Mouse (Mus musculus) kidney, postnatal 14 days (tissue): Measurements from ENCODE around the gene Creb5.

Experiments
- DNase-seq: peaks from one replicate; pipeline ENCODE4 v3.0.0; 2022; ENCODE audit warnings: mixed read lengths

Creb5 gene

DNA sequence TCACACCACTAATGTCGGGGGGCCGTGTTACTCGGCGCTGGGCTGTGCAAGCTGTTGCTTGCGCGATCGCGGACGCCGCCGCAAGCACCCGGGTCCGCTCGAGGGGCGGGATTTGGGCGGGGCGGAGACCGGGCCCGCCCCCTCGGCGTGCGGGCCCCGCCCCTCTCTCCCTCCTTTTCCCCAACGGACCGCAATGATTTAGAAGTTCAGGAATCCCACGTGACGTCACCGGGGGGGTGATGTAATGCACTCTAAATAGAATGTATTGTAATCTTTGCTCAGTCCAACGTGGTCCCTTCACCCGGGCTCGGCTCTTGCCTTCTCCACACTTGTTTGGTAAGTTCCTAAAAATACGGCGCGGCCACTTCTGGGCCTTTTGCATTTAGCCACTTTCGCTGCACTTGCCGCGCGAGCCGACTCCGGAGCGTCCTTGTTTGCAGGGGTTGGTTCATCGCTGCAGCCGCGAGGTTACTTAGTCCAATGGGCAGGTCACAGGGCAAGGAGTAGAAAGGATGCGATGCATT, at the start of gene Creb5:
Gene Creb5 (plus strand): TSS at position 233 of the 524 bp plus-strand sequence.
- DNase-seq = peak; percentile 87

DNA sequence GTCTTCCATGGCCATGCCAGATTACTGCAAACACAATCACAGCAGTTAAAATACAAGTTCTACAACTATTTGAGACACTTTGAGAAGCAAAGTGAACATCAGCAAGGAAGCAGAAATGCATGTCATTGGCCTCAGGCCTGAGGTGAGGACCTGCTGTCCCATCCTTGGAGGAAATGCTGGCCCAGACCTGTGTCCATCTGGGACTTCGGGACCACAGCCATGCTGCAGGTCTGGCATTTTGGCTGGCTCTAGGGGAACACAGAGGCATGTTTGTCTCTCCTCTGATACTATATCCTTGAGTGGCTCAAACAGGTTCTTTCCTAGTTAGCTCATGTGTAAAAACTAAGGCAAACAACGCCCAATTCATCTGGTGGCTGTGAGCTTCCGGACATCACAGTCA, 27.2 kb upstream of the Creb5 start:
- DNase-seq = no peak

DNA sequence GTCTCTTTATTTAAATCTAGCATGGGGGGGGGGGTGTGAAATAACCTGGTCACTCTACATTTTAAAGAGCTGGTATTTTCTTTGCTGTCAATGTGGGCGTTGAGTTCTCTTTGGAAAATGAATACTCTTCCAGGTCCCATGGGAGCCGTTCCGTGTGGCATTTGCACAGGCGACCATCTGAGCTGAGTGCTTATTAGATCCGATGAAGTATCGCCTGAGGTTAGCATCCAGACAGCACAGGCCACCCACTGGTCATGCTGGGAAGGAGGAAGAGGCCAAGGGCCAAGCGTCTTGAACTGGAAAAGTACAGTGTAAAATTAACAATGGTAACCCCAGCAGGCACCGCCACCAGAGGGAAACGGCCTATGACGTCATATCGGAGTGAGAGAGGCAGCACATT, 24.7 kb upstream of the Creb5 start:
- DNase-seq = no peak

DNA sequence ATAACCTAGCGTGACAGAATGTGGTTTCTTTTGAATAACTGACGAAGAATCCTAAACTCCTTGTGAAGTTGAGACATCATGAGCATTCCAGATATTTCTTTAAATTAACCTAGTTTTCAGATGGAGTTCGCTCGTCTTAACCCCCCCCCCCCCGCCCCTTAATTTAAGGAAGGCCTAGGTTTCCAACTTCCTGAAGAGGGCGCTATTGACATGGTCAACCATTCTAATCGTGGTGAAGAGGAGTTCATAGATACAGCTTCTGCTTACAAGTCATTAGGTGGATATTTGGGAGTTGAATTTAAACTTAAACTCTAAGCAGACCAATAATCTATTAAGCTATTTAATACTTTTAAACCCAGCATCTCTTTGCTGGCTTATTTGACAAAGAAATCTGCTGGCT, 20.0 kb upstream of the Creb5 start:
- DNase-seq = no peak

DNA sequence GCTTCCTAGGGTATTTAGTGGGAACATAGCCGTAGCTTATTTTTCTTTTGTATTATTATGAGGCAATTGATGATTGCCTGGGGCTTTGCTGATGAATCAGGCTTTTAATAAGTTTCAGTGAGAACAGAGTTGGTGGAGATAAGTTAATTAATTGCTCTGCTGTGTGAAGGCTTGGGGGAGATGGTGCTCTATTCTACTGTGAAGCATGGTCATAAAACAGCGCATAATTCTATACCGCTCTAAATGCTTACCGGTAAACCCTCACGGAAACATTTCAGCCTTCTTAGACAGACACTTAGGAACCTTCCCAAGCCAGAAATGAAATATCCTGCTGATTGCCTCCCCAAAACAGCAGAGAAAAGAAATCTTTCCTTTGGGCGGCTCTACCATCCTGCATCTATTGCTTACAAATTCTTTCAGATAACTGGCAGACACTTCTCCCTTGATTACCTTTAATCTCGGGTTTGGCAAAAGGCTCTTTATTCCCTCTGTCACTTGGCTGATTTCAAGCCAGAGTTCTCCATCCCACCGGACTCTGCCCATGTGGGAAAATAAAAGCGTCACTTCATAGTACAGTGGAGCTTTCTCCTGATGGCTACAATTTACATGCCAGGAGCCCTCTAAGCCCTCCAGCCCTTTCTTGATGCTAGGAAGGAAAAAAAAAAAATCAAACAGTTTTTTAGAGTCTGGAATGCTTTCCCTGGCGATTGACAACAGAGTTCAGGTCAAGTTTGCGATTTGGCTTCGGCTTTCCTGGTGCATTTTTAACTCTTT, 19.2 kb upstream of the Creb5 start:
- DNase-seq = no peak

DNA sequence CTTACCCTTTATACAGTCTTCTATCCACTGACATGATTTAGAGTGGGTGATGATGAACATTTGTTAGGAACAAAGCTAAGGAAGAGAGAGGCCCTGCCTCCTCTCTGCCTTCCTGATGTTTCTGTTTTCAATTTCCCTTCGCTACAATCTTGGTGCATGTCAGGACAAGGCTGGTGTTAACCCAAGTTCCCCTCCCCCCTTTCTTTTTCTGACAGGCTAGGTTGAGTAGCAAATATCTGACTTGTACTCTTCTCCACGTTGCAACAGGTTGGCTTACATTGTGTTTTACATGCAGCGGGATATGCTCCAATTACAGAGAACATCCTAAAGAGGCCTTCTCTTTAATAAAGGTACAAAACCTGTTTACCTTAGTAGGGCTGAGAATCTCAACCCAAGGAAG, 15.9 kb upstream of the Creb5 start:
- no peak for DNase-seq

DNA sequence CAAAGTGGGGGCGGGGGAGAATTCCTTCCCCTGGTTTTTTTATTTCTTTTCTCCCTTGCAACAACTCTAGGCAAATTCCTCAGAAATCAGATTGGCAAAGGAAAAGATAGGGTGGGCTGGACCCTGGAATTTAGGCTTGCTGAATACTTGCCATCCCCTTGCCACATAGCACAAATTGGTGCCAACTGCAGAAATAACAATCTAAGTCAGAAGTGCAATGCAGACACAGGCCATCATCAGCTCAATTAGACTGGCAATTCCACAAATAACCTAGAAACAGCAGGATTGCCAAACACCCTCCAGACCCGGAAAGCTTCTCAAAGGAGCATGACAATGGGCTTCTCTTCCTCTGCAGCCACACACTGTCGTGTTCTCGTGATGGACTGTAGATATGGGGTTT, 15.4 kb upstream of the Creb5 start:
- no peak for DNase-seq

DNA sequence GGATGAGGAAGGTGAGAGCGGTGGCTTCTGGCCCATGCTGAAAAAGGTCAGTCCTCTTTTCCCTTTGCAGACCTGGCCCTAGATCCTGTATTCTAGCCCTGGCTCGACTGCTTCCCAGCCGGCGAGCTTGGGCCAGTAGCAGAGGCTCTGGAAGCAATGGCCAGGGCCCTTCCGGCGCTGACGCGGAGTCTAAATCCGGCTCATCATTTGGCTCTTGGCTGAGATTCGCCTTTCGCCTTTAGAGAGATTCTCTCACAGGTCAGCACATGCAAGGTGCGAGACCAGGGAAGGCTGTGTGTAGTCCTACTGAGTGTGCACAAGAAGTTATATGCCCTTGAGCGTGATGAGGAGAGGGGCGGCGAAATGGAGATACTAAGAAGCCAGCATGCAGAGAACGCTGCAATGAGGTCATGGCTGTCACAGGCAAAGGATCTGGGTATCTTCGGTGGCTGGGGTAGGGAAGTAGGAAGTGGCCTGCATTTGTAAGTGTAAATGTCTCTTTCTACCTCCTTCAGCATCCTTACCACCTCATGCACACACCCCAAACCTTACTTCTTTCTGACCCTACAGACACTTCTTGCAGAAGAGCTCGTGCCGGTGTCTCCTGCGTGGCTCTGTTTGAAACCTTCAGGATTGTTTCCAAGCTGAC, 557 bp upstream of the Creb5 start:
- peak; percentile 21 for DNase-seq

DNA sequence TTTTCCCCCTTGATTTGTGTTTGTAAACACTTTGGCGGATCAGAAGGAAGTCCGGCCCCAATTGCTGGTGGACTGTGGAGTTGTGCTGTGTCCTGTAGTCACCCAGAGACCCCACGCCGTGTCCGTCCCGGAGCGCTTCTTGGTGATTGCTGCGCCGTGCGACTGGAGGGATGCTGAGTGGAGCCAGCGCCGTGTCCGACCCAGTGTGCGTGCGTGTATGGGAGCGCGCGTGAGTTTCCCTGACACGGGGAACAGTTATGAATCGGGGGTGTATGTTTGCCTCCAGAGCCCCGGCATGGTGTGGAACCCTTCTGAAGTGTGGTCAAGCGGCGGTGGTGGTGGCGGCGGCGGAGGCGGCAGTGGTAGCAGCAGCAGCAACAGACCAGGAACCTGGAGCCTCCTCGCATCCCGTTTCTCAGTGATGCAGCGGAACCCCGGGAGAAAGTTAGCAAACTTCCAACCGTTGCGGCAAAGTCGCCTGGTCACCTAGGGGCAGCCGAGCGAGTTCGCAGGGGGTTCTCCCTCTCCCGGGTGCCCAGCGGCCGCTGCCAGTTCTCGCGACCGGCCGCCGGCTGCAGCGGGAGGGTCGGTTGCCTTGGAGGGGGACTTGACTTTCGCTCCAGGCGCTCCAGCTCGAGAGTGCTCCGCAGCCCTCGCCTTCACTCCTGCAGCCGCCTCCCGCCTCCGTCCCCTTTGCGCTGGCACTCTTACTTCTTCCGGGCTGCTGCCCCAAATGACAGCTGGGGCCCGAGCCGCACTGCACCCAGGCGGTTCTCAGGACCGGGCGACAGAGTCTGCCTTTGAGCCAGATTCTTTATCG, 702 bp downstream of the Creb5 start:
- DNase-seq = peak; percentile 30

DNA sequence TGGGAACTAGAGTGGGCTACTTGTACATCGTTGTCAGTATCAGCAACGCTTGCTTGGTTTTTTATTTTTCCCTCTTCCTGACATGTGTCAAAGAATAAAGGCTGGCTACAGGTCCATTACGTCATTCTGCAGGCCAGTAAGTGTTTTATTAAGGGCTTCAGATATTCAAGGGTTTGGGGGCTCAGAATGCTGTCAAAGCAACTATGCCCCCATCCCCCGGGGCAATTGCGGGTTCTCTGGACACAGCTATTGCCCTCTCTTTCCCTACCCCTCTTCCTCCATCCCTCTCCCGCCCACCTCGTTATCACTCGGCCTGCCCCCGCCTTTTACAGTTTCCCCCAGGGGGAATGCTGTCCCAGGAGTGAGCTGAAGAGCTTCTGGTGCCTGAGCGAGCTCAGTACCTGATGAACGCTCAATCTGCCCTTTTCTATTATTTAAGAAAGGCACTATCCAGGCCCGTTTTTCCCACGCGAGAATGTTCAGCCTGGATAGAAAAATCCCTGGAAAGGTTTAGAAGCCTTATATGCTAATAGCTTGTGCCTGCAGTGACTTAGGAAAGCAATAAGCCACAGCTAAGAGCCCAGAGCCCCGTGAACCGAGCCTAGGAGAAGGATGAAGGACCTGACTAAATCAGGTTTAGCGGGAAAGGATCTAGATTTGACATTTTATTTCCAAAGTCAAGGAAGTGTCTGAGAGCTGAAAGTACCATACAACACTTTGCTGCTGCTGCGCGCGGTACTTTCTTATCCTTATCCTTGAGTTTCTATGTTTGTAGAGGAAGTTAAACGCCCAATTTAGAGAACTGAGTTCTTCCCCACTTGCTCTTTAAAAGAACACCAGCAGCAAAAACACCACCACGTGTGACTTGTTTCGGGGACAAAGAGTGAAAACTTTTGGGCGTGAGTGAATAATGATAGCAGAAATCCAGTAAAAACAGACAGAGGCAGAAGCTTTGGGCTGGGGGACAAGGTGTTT, 1.8 kb downstream of the Creb5 start:
- DNase-seq = no peak

DNA sequence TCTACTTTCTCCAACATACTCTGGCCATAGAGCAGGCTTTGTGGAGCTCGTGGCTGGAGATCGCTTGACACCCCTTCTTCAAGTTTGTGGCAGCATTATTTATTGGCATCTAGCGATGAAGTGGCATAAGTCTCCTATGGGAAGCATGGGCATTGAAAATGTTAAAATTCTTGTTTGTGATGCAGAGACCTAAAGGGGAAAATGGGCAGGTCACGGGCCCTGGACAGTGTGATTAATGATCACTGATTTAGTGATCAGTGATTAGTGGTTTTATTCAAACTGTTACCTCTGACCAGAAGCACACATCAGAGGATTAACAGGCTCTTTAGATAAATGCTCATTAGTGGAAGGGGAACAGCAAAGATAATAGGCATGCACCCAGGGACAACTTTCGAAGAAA, 2.6 kb downstream of the Creb5 start:
- no peak for DNase-seq

DNA sequence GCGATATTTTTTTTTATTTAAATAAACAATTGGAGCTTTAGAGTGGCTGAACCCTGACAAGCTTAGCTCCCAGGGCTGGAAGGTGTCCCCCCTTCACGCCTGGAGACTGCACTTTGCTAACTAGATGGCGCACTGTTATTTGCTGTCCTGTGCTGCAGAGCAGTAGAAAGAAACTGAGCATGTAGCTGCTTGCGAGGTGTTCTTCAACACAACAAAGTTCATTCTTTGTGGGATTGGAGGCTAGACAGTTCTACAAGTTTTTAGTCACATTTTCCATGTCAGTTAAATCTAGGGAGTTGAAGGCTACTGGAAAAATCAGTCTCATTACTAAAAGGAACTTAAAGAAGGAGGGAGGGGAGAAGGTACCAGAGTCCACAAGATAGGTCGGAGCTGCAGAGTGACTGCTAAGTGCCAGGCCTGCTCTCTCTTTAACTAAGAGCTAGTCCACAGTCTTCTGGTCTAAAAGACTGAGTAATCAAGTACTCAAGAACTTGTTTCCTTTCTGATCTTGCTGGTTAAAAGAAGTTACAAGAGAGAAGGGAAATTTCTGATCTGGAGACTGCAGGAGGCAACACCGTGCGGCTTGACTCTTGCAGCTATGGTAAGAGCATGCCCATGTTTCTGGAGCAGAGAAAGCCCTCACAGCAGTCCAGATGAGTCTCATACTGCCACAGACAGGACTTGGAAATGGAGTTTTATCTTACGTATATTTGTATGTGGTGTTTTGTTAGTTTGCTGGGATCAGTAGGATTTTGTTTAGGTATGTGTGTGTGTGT, 3.3 kb downstream of the Creb5 start:
- no peak for DNase-seq

DNA sequence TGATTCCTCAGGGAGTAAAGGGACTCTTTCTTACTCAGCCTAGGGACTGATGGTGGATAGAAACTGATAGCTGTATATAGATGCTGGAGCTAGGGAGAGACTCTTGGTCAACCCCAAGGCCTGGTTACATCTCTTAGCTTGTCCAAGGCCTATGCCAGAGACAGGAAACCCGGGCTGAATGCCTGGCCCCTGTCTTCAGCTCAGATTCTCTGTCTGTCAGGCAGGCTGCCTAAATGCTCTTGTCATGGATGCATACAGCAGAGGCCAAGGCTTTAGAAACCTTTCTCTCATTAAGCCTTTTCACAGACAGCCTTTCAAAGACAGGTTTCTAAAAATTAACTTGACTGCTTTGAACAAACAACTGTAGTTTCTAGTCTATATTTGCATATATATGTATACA, 5.9 kb downstream of the Creb5 start:
- DNase-seq = no peak

DNA sequence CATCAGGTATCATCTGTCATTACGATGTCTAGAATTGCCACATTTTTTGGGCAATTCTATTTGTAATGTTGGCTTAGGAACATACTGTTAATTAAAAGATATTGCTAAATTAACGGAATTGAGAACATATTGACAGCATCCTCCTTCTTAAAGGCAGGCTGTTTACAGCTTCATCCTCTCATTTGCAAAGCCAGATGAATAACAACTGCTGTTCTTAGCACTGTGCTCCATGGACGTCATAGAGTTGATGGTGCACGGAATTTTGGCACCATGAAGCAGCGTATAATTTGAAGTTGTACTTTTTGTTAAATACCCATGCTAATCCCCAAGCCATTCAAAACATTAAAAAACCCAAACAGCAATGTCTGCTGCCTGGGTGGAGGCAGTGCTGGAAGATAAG, 10.8 kb downstream of the Creb5 start:
- no peak for DNase-seq

DNA sequence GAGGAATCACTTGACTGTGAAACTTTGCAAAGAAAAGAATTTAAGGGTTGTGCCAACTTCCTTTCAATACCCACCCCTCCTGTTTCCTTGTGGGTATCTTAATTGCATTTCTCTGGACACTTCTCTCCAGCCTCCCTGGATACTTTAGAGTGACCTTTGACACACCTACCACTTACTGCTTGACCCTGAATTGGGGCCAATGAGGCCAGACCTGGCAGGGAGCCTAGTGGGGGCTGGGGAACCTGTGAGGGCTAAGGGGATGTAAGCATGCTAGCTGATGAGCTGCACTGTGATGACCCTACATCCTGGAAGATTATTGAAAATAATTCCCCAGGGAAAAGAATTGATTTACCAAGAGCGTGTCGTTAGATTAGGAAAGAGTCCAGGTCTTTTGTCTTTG, 17.1 kb downstream of the Creb5 start:
- no peak for DNase-seq

DNA sequence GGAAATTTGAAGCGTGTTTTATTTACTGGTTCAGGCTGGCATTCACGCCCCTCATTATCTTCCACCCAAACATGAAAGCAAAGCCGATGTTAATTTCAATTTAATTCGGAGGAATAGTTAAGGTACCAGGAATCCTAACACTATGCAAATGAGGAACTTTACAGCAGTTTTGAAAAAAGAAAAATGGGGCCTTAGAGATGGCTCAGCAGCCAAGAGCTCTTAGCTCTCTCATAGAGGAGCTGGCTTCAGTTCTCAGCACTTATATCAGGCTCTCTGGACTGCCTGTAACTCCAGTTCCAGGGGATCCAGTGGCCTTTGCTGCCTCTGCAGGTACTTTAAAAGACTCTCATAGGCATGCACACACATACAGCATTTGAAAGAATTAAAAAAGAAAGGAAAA, 19.1 kb downstream of the Creb5 start:
- no peak for DNase-seq

DNA sequence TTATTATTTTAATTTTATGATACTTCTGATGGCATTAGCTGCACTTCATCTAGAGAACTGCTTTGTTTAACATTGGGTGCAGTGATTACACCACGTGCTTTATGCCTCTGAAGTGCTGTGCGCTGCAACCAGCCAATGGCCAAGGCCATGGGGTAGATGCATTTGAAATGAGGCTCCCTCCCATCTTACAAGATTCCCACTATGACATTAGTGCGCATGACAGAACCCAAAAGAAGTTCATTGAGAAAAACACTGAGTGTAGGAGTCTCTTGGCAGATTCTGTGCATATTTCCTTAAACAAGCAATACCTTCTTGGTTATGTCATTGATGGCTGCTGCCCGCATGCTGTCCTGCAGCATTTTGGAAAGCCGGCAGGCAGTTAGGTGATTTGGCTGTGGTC, 19.6 kb downstream of the Creb5 start:
- no peak for DNase-seq

DNA sequence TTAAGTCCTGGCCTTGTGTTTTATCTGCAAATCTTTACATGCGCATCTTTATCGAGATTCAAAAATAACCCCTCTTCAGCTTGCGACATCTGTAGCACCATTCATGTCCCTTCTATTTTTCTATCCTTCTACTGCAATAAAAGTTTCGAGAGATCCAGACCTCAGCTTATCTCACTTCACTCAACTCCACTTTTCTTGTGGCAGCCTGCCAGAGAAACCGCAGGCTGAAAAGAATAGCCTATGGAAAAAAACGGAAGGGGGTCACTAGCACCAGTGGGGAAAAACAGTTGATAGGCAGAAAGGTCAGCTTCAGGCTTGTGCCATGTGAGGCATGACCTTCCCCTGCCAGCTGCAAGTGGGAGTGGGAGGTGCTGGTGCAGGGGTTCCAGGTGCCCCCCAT, 21.6 kb downstream of the Creb5 start:
- no peak for DNase-seq

DNA sequence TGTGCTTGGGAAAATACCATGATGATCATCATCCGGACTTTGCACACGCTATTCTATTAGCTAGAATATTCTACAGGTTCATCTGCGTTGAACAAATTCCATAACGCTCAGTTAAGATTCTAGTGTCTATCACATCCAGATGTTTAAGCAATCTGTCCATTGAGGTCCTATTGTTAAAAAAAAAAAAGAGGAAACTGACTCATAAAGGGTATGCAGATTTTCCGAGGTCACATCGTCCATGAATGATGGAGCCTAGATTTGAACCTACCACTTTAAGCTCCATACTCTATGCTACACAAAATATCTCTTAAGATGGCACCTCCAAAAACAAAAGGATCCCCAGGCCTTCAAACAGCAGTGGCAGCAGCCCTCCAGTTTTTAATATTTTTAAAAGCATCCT, 26.5 kb downstream of the Creb5 start:
- DNase-seq = no peak

DNA sequence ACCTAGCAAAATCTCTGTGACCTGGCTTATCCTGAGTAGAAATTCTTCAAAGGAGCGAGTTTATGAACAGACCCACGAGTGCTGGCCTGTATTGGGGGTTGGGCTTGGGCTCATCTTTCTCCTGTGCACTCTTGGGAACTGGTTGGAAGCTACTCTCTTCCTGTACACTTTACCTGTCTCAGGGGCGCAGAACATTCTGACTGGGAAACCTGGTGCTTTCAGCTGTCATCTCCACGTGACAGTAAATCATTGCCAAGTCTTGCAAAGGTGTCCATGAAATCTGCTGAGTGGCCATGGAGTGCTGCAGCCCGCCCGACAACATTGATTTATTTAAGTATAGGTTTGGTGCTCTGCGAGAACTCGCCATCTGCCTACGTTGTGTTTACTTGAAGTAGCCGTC, 27.1 kb downstream of the Creb5 start:
- no peak for DNase-seq

DNA sequence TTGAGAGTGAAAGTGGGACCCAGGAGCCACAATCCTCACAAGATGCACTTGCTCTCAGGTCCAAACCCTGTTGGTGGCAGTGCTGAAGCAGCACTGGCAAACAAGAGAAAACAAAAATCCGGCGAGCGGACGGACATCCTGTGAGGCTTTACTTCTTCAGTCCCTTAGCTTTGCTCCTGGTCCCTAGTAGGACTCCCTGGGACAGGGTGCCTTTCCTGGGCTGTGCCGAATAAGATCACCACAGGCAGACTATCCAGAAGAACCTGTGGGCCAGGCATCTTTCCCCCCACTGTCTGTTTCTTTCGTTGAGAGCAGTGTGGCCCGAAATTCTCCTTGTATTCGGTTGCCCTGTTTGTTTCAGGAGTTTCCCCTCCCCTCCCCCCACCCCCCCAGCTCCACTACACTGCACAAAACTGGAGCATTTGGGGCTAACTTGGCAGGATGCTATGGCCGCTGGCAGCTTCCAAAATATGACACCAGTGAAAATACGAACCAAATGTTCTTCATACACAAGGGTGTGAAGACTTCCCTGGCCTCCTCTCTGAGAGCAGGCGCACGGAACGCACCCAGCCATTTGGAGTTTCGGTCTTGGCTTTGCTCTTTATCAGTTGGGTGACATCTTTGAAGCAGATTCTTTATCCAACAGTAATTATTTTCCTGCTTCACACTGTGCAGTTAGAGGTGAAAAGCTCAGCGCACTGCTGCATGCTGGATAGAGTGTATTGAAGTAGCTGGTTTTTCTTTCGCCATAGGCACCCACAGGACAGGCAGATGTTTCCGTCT, 32.7 kb downstream of the Creb5 start:
- DNase-seq = peak; percentile 27
